Mouse (Mus musculus) limb, embryonic 14.5 days (tissue): Measurements from ENCODE around the gene Ankrd31. TPM values are rescaled to one million over a fixed set of nuclear protein-coding genes. Genes with fewer than 3 reads are reported as not detected.

Source experiments
- ATAC-seq: fragments of 200-750 bp; cut with Nextera tagmentation; 2 replicates; pipeline ENCODE4 v1.8.0; 2017; ENCODE audit warnings: low read depth, moderate number of reproducible peaks, moderate TSS enrichment; ENCODE audit not compliant: low FRiP score
- DNase-seq: peaks from one replicate; pipeline ENCODE4 v3.0.0-alpha.2; 2015; ENCODE audit warnings: low spot score
- H3K27ac ChIP-seq: fragments of 300-500 bp; sonication (generic); replicated peaks from 2 replicates; pipeline ENCODE4 v1.5.1; 2014; ENCODE audit warnings: low read depth, mild to moderate bottlenecking, low read length, moderate library complexity, mixed read lengths
- H3K27me3 ChIP-seq: fragments of 300-500 bp; sonication (generic); 2 replicates; pipeline ENCODE4 v1.6.1; 2014; ENCODE audit warnings: low read length, mixed read lengths; ENCODE audit not compliant: control insufficient read depth, insufficient read depth
- H3K36me3 ChIP-seq: fragments of 300-500 bp; sonication (generic); 2 replicates; pipeline ENCODE4 v1.6.1; 2014; ENCODE audit warnings: mild to moderate bottlenecking, low read length, moderate library complexity, mixed read lengths; ENCODE audit not compliant: control insufficient read depth, insufficient read depth
- H3K4me1 ChIP-seq: fragments of 300-500 bp; sonication (generic); 2 replicates; pipeline ENCODE4 v1.6.1; 2014; ENCODE audit warnings: antibody characterized with exemption, low read length, mixed read lengths; ENCODE audit not compliant: control insufficient read depth, insufficient read depth
- H3K4me2 ChIP-seq: fragments of 300-500 bp; sonication (generic); replicated peaks from 2 replicates; pipeline ENCODE4 v1.6.1; 2014; ENCODE audit warnings: low read depth, mild to moderate bottlenecking, low read length, moderate library complexity; ENCODE audit not compliant: severe bottlenecking
- H3K4me3 ChIP-seq: fragments of 300-500 bp; sonication (generic); replicated peaks from 2 replicates; pipeline ENCODE4 v1.5.1; 2014; ENCODE audit warnings: low read length
- H3K9ac ChIP-seq: fragments of 300-500 bp; sonication (generic); 2 replicates; pipeline ENCODE4 v1.6.1; 2014; ENCODE audit warnings: mild to moderate bottlenecking, low read depth, low read length, moderate library complexity; ENCODE audit not compliant: severe bottlenecking
- H3K9me3 ChIP-seq: fragments of 300-500 bp; sonication (generic); 2 replicates; pipeline ENCODE4 v1.6.1; 2016; ENCODE audit warnings: low read length; ENCODE audit not compliant: control insufficient read depth
- POLR2A ChIP-seq: fragments of 200-500 bp; IDR thresholded peaks from 2 replicates; pipeline ENCODE4 v1.8.0; 2012; ENCODE audit warnings: inconsistent platforms, mild to moderate bottlenecking, moderate library complexity, borderline replicate concordance; ENCODE audit not compliant: insufficient read depth, insufficient read length; ENCODE audit errors: extremely low read depth
- WGBS: fragments of 180-500 bp; shearing (Covaris S2); extraction: QIAGEN DNeasy Blood & Tissue Kit; methylation state at CpG from one replicate; pipeline ENCODE4 v1.1.7; 2014; 5-methylcytosine and 5-hydroxymethylcytosine counted together
- polyA plus RNA-seq, 2 experiments: library from polyadenylated mRNA; depleted of rRNA in 1 of 2; stranded (reverse) in 1 of 2; unstranded in 1 of 2; fragments of >200 nt; fragmentation: Nextera tagmentation in 1 of 2; extraction: Ambion mirVana in 1 of 2; gene quantifications; 2 replicates each; pipeline versions ENCODE4 v1.2.1 to v1.2.3; 2012 to 2014

Gene Ankrd31
- 0.01 TPM in 2 replicates for polyA plus RNA-seq (2012; rRNA removed)
- not detected in 2 replicates for polyA plus RNA-seq (2014; fragmentation: Nextera tagmentation; extraction: Ambion mirVana)

- WGBS = 93% methylated on average over 36 of the region's 42 CpGs
- Histone ChIP-seq H3K9me3 (no peaks in the 10 kb centered on the region), H3K27me3 (no peaks in the 10 kb centered on the region), H3K9ac (no peak within 1 kb of the TSS), H3K36me3 (no peaks in the 10 kb centered on the region), H3K4me3 (no peak within 1 kb of the TSS), H3K27ac (no peak within 1 kb of the TSS), H3K4me2 (no peak within 1 kb of the TSS), H3K4me1 (no peaks in the 10 kb centered on the region)
- ATAC-seq (no peak), DNase-seq (no peak)
- no peak for TF ChIP-seq POLR2A
These were observed at the start of gene Ankrd31 for GRCm38 (mm10) chr13:96748109-96748845. Gene Ankrd31 (plus strand): TSS chr13:96748272.

- ATAC-seq = no peak
- Histone ChIP-seq H3K36me3 (no peaks in the 10 kb centered on the region), H3K4me2 (no peak overlapping the region), H3K27me3 (no peaks in the 10 kb centered on the region), H3K4me1 (no peaks in the 10 kb centered on the region), H3K9ac (no peak overlapping the region), H3K4me3 (no peak overlapping the region), H3K9me3 (no peaks in the 10 kb centered on the region), H3K27ac (no peak overlapping the region)
- no peak for DNase-seq
- 78% methylated on average over 9 of the region's 9 CpGs for WGBS
- TF ChIP-seq POLR2A = no peak
These were observed 45.3 kb upstream of the Ankrd31 start for GRCm38 (mm10) chr13:96702567-96703278.

GRCm38 (mm10) chr13:96709269-96710233, 38.5 kb upstream of the Ankrd31 start:
- H3K27me3 ChIP-seq = no peaks in the 10 kb centered on the region
- ATAC-seq (no peak), DNase-seq (no peak)
- WGBS = 76% methylated on average over 8 of the region's 8 CpGs
- no peak overlapping the region for H3K4me3 ChIP-seq
- no peak for TF ChIP-seq POLR2A
- H3K4me1 ChIP-seq = no peaks in the 10 kb centered on the region
- no peak overlapping the region for H3K27ac ChIP-seq
- H3K9me3 ChIP-seq = no peaks in the 10 kb centered on the region
- no peak overlapping the region for H3K9ac ChIP-seq
- no peaks in the 10 kb centered on the region for H3K36me3 ChIP-seq
- H3K4me2 ChIP-seq = no peak overlapping the region

DNA sequence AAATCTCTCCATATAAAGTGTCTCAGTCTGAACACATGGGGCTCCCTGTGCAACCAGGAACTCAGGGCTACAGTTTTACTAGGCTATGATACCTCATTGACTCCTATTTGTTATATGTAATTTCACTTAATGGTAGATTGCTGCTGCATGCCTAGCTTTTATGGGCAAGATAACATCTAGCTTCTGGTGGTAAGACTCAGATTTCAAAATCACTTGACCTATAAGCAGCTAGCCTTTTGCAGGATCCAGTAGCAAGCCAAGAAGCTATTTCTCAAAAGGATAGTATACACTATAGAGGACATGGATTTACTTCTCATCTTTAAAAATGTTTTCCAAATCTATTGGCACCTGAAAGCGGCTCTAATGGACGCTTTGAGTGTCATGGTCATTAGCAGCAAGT, 31.8 kb upstream of the Ankrd31 start:
- no peaks in the 10 kb centered on the region for H3K9me3 ChIP-seq
- H3K4me1 ChIP-seq = no peaks in the 10 kb centered on the region
- H3K4me2 ChIP-seq = no peak overlapping the region
- TF ChIP-seq POLR2A = no peak
- no peaks in the 10 kb centered on the region for H3K27me3 ChIP-seq
- ATAC-seq = no peak
- WGBS = 91% methylated on average over 2 of the region's 2 CpGs
- H3K4me3 ChIP-seq = no peak overlapping the region
- DNase-seq = no peak
- no peak overlapping the region for H3K9ac ChIP-seq
- no peak overlapping the region for H3K27ac ChIP-seq
- no peaks in the 10 kb centered on the region for H3K36me3 ChIP-seq

DNA sequence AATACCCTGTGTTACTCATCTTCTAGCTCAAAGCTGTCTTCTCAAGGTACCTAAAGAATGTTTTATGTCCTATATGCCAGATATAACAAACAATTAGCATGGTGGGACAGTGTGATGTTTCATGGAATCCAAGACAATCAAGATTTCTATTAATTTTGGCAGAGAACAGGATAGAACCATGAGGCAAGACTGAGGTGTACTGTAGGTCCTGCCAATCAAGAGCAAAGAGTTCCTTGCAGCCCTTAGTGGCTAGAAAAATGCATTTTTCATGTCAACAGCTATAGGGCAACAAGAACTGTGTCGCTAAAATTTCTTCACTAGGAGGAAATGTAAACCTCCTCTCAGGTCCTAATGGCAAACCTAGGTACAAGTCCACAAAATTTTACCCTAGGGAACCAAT, 30.3 kb upstream of the Ankrd31 start:
- H3K36me3 ChIP-seq = no peaks in the 10 kb centered on the region
- H3K9me3 ChIP-seq = no peaks in the 10 kb centered on the region
- no peak overlapping the region for H3K4me3 ChIP-seq
- no peak overlapping the region for H3K27ac ChIP-seq
- ATAC-seq (no peak), DNase-seq (no peak)
- H3K4me1 ChIP-seq = no peaks in the 10 kb centered on the region
- TF ChIP-seq POLR2A = no peak
- WGBS = 53% methylated on average over 1 of the region's 1 CpGs
- H3K4me2 ChIP-seq = no peak overlapping the region
- H3K9ac ChIP-seq = no peak overlapping the region
- H3K27me3 ChIP-seq = no peaks in the 10 kb centered on the region
